Mouse (Mus musculus) liver, adult 2 months (tissue): ENCODE measurements around the gene Ppp4r3a.

Experiments
- CTCF ChIP-seq: fragments of 200-500 bp; IDR thresholded peaks from 2 replicates; pipeline ENCODE4 v1.5.1; 2011; ENCODE audit warnings: low read depth, low read length, control low read depth
- POLR2A ChIP-seq: fragments of 200-500 bp; IDR thresholded peaks from 2 replicates; pipeline ENCODE4 v1.6.1; 2011; ENCODE audit warnings: low read length, control low read depth; ENCODE audit not compliant: insufficient read depth; ENCODE audit errors: extremely low read depth

DNA sequence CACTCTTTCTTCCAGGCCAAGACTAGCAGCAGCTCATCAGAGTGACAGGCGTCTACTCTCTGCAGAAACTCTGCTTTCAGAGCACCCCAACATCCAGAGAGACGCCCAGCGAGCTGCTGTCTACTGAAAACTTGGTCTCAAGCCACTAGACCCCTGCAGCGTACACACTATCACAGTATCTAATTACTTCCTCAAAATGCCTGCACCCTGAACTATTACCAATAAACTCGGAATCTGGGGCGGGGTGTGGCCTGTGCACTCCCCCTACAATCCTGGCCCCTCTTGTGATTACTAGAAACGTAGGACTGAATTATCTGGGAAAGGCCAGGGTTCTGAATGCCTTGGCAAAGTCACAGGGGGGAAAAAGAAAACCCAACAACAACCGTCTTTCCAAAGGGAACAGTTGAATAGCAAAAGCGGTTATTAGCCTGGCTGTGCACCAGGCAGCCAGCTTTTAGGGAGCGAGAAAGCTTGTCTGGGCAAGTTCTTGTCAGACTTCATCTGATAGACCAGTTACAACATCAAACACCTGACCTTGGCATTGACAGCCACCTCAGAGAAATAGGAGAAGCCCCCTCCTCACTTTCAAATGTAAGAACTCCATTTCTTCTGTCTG, 68.8 kb downstream of the Ppp4r3a start:
- TF ChIP-seq CTCF (no peak), POLR2A (no peak)
